Mouse (Mus musculus): ENCODE data around the gene A930004D18Rik. TPM values are rescaled to one million over a fixed set of nuclear protein-coding genes. Genes with fewer than 3 reads are reported as not detected.

The A930004D18Rik gene
- polyA plus RNA-seq, 1 experiment, result not detected

DNA sequence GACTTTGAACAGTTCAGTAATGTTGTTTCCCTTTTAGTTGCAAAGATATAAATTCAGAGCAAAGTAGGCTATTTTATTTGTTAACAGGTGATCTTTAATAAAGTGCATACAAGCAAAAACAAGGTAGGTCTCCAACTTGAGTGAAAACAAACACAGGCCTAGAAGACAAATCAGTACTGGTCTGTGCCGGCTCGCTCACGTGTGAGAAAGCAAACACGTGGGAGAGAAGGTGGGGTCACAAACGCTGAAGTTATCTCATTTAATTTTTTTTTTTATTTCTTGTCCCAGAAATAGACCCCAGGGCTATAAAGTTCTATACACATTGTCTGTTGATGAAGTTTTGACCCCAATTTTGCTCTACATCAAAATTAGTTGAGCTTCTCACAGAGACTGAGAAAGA, 12.4 kb downstream of the A930004D18Rik start:
- Histone ChIP-seq H3K9me3 (ENCODE audit: control insufficient read depth, low read length) (peaks cover 10% of the 10 kb centered on the region; the same call in 1 of the 2 replicates), H3K4me3 (replicated peaks) (no peak overlapping the region), H3K27me3 (ENCODE audit: control insufficient read depth) (peaks cover 71% of the 10 kb centered on the region), H3K36me3 (ENCODE audit: control insufficient read depth) (no peaks in the 10 kb centered on the region), H3K4me1 (ENCODE audit: control insufficient read depth) (peaks cover 33% of the 10 kb centered on the region)
- TF ChIP-seq GATA1 (IDR thresholded peaks at IDR 0.05; ENCODE audit: low read length), result no peak
- TF ChIP-seq TAL1 (IDR thresholded peaks at IDR 0.05; ENCODE audit: low read length), result no peak

GRCm38 (mm10) chr2:18022886-18023285, 14.7 kb downstream of the A930004D18Rik start:
- H3K4me3 ChIP-seq (replicated peaks), result no peak overlapping the region
- H3K36me3 ChIP-seq (ENCODE audit: control insufficient read depth), result no peaks in the 10 kb centered on the region
- peaks cover 48% of the 10 kb centered on the region for H3K27me3 ChIP-seq (ENCODE audit: control insufficient read depth)
- H3K9me3 ChIP-seq (ENCODE audit: control insufficient read depth, low read length), result peaks cover 6% of the 10 kb centered on the region; the same call in 1 of the 2 replicates
- TF ChIP-seq GATA1 (IDR thresholded peaks at IDR 0.05; ENCODE audit: low read length) (no peak), TAL1 (IDR thresholded peaks at IDR 0.05; ENCODE audit: low read length) (no peak)
- H3K4me1 ChIP-seq (ENCODE audit: control insufficient read depth), result peaks cover 22% of the 10 kb centered on the region

DNA sequence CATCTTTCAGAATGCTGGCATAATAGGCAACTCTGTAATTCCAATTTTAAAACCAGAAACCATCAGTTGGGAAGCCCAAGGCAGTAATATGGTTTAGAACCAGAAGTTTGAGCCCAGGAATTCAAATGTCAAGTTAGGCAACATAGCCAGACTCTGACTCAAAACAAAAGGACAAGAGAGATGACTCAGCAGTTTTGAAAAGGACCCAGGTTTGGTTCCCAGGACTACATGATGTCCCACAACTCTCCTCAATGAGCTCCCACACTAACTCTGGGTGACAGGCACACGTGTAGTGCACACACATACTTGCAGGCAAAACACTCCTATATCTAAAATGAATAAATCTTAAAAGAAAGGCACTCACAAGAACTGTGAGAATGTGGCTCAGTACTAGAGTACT, 18.4 kb downstream of the A930004D18Rik start:
- Histone ChIP-seq H3K4me1 (ENCODE audit: control insufficient read depth) (no peaks in the 10 kb centered on the region), H3K9me3 (ENCODE audit: control insufficient read depth, low read length) (no peaks in the 10 kb centered on the region), H3K4me3 (replicated peaks) (no peak overlapping the region), H3K36me3 (ENCODE audit: control insufficient read depth) (no peaks in the 10 kb centered on the region), H3K27me3 (ENCODE audit: control insufficient read depth) (peaks cover 11% of the 10 kb centered on the region)
- TF ChIP-seq GATA1 (IDR thresholded peaks at IDR 0.05; ENCODE audit: low read length) (no peak), TAL1 (IDR thresholded peaks at IDR 0.05; ENCODE audit: low read length) (no peak)

- TF ChIP-seq TAL1 (IDR thresholded peaks at IDR 0.05; ENCODE audit: low read length), result no peak
- no peak for TF ChIP-seq GATA1 (IDR thresholded peaks at IDR 0.05; ENCODE audit: low read length)
- no peaks in the 10 kb centered on the region for H3K27me3 ChIP-seq (ENCODE audit: control insufficient read depth)
- no peak overlapping the region for H3K4me3 ChIP-seq (replicated peaks)
- H3K9me3 ChIP-seq (ENCODE audit: control insufficient read depth, low read length), result no peaks in the 10 kb centered on the region
- no peaks in the 10 kb centered on the region for H3K4me1 ChIP-seq (ENCODE audit: control insufficient read depth)
- H3K36me3 ChIP-seq (ENCODE audit: control insufficient read depth), result no peaks in the 10 kb centered on the region
Observed at GRCm38 (mm10) chr2:18017321-18017720, 20.2 kb downstream of the A930004D18Rik start.

- no peak for TF ChIP-seq GATA1 (IDR thresholded peaks at IDR 0.05; ENCODE audit: low read length)
- TF ChIP-seq TAL1 (IDR thresholded peaks at IDR 0.05; ENCODE audit: low read length), result no peak
- Histone ChIP-seq H3K36me3 (ENCODE audit: control insufficient read depth) (no peaks in the 10 kb centered on the region), H3K27me3 (ENCODE audit: control insufficient read depth) (no peaks in the 10 kb centered on the region), H3K9me3 (ENCODE audit: control insufficient read depth, low read length) (no peaks in the 10 kb centered on the region), H3K4me1 (ENCODE audit: control insufficient read depth) (no peaks in the 10 kb centered on the region), H3K4me3 (replicated peaks) (no peak overlapping the region)
Observed at GRCm38 (mm10) chr2:18016639-18017038, 20.9 kb downstream of the A930004D18Rik start.

DNA sequence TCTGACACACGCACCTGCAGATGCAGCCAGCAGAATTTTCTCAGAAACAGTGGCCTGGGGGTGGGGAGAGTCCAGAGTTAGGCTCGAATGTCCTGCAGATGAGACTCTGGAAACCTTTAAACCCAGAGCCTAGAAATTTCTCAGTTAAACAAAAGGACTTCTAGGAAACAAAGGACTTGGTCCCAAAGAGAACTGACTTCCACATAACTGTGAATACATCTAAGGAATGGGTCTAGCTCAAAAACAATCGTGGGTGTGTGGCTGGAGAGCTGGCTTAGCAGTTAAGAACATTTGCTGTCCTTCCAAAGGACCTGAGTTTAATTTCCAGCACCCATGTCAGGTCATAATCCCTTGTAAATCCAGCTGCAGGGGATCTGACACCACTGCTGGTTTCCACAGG, 22.0 kb downstream of the A930004D18Rik start:
- H3K36me3 ChIP-seq (ENCODE audit: control insufficient read depth), result no peaks in the 10 kb centered on the region
- H3K27me3 ChIP-seq (ENCODE audit: control insufficient read depth), result no peaks in the 10 kb centered on the region
- no peaks in the 10 kb centered on the region for H3K4me1 ChIP-seq (ENCODE audit: control insufficient read depth)
- no peak for TF ChIP-seq TAL1 (IDR thresholded peaks at IDR 0.05; ENCODE audit: low read length)
- TF ChIP-seq GATA1 (IDR thresholded peaks at IDR 0.05; ENCODE audit: low read length), result no peak
- H3K4me3 ChIP-seq (replicated peaks), result no peak overlapping the region
- H3K9me3 ChIP-seq (ENCODE audit: control insufficient read depth, low read length), result no peaks in the 10 kb centered on the region

DNA sequence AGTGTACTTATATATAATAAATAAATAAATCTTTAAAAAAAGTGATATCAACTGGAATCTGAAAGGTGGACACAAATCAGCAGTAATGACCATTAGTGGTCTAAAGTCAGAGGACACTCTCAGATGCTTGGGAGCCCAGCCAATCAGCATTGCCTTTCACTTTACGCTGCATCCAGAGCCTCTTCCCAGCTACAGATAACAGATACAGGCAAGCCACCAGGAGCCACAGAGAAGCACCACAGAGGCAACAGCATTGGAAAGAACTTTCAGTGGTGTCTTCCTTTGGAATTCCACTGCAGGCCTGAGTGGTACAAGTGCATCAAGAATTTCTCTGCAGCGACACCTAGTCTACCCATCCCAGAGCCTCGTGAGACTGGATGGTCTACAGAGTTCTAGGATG, 24.7 kb downstream of the A930004D18Rik start:
- no peaks in the 10 kb centered on the region for H3K36me3 ChIP-seq (ENCODE audit: control insufficient read depth)
- H3K4me1 ChIP-seq (ENCODE audit: control insufficient read depth), result no peaks in the 10 kb centered on the region
- no peaks in the 10 kb centered on the region for H3K9me3 ChIP-seq (ENCODE audit: control insufficient read depth, low read length)
- H3K27me3 ChIP-seq (ENCODE audit: control insufficient read depth), result no peaks in the 10 kb centered on the region
- TF ChIP-seq TAL1 (IDR thresholded peaks at IDR 0.05; ENCODE audit: low read length), result no peak
- no peak for TF ChIP-seq GATA1 (IDR thresholded peaks at IDR 0.05; ENCODE audit: low read length)
- H3K4me3 ChIP-seq (replicated peaks), result no peak overlapping the region

DNA sequence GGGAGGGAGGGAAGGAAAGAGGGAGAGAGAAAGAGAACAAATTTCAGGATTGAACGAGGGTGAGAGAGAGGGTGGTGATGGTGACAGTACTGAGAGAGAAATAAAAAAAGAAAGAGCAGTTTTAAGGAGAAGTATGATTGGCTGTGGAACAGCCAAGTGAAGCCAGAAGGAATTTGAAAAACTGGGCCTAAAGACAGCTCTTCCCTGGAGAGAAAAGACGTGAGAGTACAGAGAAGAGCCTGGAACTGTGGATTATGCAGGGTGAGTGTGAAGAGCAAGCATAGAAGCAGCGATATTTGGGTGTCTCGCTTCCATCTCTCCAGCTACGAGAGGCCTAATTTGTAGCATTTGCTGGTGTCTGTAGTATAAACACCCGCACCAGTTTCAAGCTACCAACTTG, 26.3 kb downstream of the A930004D18Rik start:
- Histone ChIP-seq H3K4me3 (replicated peaks) (no peak overlapping the region), H3K27me3 (ENCODE audit: control insufficient read depth) (no peaks in the 10 kb centered on the region), H3K9me3 (ENCODE audit: control insufficient read depth, low read length) (no peaks in the 10 kb centered on the region), H3K36me3 (ENCODE audit: control insufficient read depth) (no peaks in the 10 kb centered on the region), H3K4me1 (ENCODE audit: control insufficient read depth) (no peaks in the 10 kb centered on the region)
- no peak for TF ChIP-seq GATA1 (IDR thresholded peaks at IDR 0.05; ENCODE audit: low read length)
- TF ChIP-seq TAL1 (IDR thresholded peaks at IDR 0.05; ENCODE audit: low read length), result no peak

GRCm38 (mm10) chr2:18005137-18005536, 32.4 kb downstream of the A930004D18Rik start:
- H3K9me3 ChIP-seq (ENCODE audit: control insufficient read depth, low read length), result no peaks in the 10 kb centered on the region
- H3K36me3 ChIP-seq (ENCODE audit: control insufficient read depth), result no peaks in the 10 kb centered on the region
- TF ChIP-seq TAL1 (IDR thresholded peaks at IDR 0.05; ENCODE audit: low read length) (no peak), GATA1 (IDR thresholded peaks at IDR 0.05; ENCODE audit: low read length) (no peak)
- no peaks in the 10 kb centered on the region for H3K27me3 ChIP-seq (ENCODE audit: control insufficient read depth)
- H3K4me3 ChIP-seq (replicated peaks), result no peak overlapping the region
- H3K4me1 ChIP-seq (ENCODE audit: control insufficient read depth), result no peaks in the 10 kb centered on the region

DNA sequence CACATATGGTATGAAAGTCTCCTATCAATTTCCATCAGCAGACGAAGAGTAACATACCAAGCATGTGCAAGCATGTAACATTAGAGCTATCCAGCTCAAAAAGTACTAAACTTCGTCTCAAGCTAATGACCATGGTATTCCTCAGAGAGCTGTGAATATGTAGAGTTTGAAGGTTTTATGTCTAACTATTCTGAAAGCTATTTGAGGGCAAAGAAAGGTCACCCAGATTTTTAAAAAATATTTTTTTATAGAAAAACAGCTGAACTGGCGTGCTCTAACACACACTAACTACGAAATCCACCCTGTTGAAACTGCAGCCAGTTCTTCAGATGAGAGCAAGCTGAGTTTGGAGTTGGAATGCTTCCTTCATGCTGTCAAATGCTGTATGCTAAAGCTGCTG, 33.3 kb downstream of the A930004D18Rik start:
- Histone ChIP-seq H3K4me3 (replicated peaks) (no peak overlapping the region), H3K9me3 (ENCODE audit: control insufficient read depth, low read length) (no peaks in the 10 kb centered on the region), H3K27me3 (ENCODE audit: control insufficient read depth) (no peaks in the 10 kb centered on the region), H3K36me3 (ENCODE audit: control insufficient read depth) (no peaks in the 10 kb centered on the region), H3K4me1 (ENCODE audit: control insufficient read depth) (no peaks in the 10 kb centered on the region)
- TF ChIP-seq TAL1 (IDR thresholded peaks at IDR 0.05; ENCODE audit: low read length) (no peak), GATA1 (IDR thresholded peaks at IDR 0.05; ENCODE audit: low read length) (no peak)

Data from erythroblast, embryonic 14.5 days (primary cell).